Mouse (Mus musculus) cerebellum, adult 9-11 months (tissue): ENCODE data around the gene Jsrp1.
A peak's percentile ranks its signal among the peaks of the same experiment; 100 is the strongest.

Experiments used
- DNase-seq: peaks from one replicate; pipeline ENCODE4 v3.0.0; 2022

Gene Jsrp1

DNA sequence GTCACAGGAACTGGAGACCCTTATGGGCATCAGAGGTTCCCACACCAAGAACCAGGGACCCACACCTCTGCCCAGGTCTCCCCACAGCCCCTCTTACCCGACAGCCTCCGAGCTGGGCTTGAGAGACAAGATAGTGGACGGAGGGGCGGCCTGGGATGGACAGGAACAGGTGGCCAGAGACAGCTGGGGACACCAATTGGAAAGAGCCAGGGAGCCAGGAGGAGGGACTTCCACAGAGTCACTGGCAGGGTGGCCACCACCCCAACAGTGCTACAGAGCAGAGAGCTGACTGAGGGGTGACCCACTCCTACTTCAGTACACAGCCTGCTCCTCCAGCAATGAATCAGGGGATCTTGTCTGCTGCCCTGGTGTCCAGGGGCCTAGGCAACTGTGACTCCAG is at the start of gene Jsrp1:
Jsrp1 (minus strand) TSS at position 133 of the 400 bp plus-strand sequence.
- no peak for DNase-seq

GRCm38 (mm10) chr10:80862305-80862704 is 49.0 kb upstream of the Jsrp1 start:
- DNase-seq = no peak

DNA sequence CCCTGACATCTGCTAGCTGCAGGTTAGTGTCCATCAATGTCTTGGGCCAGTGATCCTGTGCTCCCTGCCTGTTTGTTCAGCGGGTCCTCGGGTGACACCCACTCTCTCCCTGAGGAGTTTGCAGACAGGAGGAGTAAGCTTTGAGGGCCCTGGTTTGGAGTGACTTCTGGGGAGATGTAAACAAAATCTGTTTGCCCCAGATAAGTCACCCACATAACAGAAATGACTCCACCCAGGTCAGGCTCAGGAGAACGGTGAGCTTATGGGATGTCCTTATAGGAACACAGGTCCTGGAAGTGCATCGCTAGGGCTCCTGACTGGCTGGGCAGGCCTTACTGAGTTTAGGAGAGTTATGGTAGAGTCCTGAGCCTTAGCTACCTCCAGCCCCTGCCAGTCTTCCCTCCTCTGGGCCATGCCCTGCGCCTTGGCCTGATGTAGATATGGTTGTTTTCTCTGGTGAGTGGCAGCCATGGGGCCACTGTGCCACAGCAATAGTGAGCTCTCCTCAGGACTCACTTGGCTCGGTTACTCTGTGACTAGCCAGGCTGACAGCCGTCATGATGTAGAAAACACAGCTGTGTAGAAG is 45.1 kb upstream of the Jsrp1 start:
- DNase-seq = no peak

DNA sequence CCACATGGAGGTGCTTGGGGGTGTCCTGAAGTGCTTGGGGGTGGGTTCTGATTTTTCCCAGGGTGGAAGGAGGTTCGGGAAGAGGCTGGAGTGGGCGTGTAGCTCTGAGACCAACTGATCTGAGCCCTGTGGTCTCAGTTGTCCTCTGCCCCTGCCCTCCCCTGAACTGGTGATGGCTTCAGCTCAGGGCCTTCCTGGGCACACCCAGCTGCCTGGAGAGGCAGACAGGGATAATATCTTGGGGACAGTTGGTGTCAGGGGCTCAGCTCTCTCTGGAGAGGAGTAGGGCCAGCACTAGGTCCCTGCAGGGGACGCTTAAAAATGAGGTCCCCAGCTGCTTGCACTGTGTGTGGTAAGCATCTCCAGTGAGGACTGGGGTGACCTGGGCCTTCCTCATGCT is 44.5 kb upstream of the Jsrp1 start:
- DNase-seq = no peak

- DNase-seq = no peak
Observed at GRCm38 (mm10) chr10:80857386-80857785, 44.1 kb upstream of the Jsrp1 start.

GRCm38 (mm10) chr10:80856908-80857307 is 43.6 kb upstream of the Jsrp1 start:
- no peak for DNase-seq

DNA sequence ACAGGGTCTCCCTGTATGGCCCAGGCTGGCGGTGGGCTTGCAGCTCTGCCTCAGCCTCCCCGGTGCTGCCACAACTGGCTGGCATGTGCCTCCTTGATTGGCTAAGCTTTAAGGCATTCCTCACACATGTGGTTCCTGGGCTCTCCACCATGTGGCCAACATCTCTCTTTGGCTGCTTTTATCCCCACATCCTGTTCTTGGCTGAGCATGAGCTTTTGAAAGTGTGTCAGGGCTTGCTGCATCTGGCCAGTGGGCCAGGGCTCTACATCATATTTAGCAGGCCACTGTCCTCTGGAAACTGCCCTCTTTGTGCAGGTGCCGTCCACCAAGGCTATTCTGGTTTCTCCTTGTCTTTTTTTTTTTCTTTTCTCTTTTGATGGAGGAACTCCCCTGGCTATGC is 43.0 kb upstream of the Jsrp1 start:
- DNase-seq = no peak

- DNase-seq = peak; percentile 78
Observed at GRCm38 (mm10) chr10:80855749-80856073, 42.4 kb upstream of the Jsrp1 start.

- peak; percentile 96 for DNase-seq
Observed at GRCm38 (mm10) chr10:80854913-80855748, 41.8 kb upstream of the Jsrp1 start, which contains the start of the genes Lsm7 and Sppl2b. Gene Lsm7 (minus strand): TSS chr10:80855209. Gene Sppl2b (plus strand): TSS chr10:80855275.

- no peak for DNase-seq
Observed at GRCm38 (mm10) chr10:80848571-80848970, 35.3 kb upstream of the Jsrp1 start.

- DNase-seq = no peak
Observed at GRCm38 (mm10) chr10:80845732-80846131, 32.4 kb upstream of the Jsrp1 start.

GRCm38 (mm10) chr10:80845055-80845693 is 31.9 kb upstream of the Jsrp1 start:
- DNase-seq = peak; percentile 72

DNA sequence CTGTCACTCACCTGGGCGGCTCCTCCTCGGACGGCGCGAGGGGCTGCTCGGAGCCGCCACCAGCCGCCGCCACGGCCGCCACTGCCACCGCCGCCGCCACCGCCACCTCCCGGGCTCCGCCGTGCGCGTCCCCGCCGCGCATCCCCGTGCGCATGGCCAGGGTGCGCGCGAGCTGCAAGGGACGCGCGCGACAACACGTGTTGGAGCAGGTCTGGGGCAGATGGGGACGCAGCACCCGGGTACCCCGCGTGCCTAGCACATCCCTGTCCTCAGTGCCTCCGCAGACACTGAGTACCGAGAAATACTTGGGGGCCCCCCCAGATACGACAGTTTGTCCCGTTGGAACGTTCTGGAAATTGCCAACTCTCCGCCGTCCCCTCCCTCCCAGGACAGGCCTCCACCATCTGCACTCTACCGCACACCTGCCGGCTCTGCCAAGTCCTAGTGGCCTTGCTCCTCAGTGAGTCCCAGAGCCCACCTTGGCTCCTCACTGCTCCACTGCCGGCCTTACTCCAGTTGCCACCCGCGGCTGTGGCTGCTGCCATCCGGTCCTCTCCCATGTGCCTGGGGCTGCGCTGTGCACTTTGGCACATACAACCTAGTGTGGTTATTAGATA is 30.7 kb upstream of the Jsrp1 start, which contains the start of gene Lingo3:
Lingo3 (minus strand) TSS at position 109 of the 617 bp plus-strand sequence.
- peak; percentile 86 for DNase-seq

- peak; percentile 76 for DNase-seq
Observed at GRCm38 (mm10) chr10:80843087-80843930, 30.0 kb upstream of the Jsrp1 start.

DNA sequence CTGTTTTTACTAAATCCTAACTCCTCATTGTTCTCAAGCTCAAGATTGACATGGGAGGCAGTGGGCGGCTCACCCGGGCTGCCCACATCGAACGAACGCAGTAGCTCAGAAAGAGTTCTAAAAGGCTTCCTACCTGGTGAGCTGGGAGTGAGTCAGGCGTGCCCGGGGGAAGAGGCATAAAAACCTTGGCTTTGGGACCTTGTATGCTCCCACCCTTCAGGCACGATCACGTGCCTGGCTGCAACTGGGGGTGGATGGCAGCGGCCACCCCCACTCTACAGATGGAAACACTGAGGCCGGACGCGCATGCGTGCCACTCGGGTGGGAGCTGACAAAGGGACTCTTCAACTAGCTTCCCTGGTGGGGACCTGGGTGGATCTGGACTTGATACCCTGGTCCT is 29.0 kb upstream of the Jsrp1 start:
- no peak for DNase-seq

GRCm38 (mm10) chr10:80841685-80842084 is 28.4 kb upstream of the Jsrp1 start:
- peak; percentile 59 for DNase-seq

- DNase-seq = no peak
Observed at GRCm38 (mm10) chr10:80839848-80840247, 26.6 kb upstream of the Jsrp1 start.

GRCm38 (mm10) chr10:80838346-80838912 is 25.1 kb upstream of the Jsrp1 start:
- DNase-seq = peak; percentile 61

- DNase-seq = peak; percentile 86
Observed at GRCm38 (mm10) chr10:80837827-80838226, 24.5 kb upstream of the Jsrp1 start.

DNA sequence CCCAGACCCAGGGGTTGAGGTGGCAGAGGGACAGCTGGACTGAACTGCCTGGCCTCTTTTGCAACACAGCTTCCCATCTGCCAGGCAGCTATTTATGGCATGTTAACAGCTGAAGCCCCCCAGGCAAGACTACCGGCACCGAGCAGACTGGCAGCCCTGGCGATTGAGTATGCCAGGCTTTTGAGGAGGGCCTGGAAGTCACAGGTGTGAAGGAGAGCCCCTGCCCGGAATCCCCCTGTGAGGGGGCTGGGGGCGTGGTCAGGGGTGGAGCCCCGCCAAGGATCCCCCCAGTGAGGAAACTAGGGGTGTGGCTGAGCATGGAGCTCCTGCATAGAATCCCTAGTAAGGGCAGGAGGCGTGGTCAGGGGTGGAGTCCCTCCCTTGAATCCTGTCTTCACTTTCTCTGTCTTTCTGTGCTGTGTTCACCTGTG is 23.7 kb upstream of the Jsrp1 start:
- peak; percentile 84 for DNase-seq

DNA sequence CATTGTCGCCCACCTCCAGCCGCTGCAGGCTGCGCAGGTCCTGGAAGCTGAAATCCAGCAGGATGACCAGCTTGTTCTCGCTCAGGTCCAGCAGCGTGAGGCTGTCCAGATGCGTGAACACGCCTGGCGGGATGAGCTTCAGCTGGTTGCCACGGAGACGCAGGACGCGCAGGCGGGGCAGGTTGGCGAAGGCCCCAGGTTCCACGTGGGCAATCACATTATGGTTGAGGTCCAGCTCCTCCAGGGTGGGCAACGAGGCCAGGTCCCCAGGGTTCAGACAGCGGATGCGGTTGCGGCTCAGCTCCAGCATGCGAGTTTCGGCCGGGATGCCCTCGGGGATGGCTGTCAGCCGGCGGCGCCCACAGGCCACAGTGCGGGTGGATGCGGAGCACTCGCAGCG is 22.3 kb upstream of the Jsrp1 start:
- no peak for DNase-seq

GRCm38 (mm10) chr10:80832818-80833217 is 19.5 kb upstream of the Jsrp1 start:
- DNase-seq = no peak
